Mouse (Mus musculus) cerebral cortex, adult 2 months (tissue): ENCODE results near the gene Fbxl7.

ENCODE experiments used
- WGBS: fragments of 180-500 bp; shearing (Covaris S2); methylation state at CpG from one replicate; pipeline ENCODE4 v1.1.7; 2018; 5-methylcytosine and 5-hydroxymethylcytosine counted together

Fbxl7 gene

GRCm38 (mm10) chr15:26688472-26689104, 206.8 kb downstream of the Fbxl7 start:
- WGBS: 78% methylated on average over 10 of the region's 10 CpGs

GRCm38 (mm10) chr15:26687729-26688128, 207.7 kb downstream of the Fbxl7 start:
- 63% methylated on average over 7 of the region's 7 CpGs for WGBS

DNA sequence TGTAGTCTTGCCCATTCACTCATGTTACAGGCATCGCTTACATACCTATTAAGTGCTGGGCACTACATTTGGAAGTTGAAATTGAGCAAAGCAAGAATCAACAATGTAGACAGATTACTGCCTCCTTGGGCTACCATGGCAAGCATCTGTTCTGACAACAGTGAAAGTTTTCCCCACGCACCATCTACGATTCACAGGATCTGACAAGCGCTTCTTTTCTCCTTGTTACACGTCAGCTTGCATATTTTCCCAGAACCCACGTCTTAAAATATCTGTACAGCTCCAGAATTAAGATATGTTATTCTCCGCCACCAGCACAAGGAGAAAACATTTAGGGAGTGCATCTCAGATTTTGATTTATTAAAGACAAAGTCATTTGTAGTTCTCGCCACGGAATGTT, 213.1 kb downstream of the Fbxl7 start:
- WGBS: 62% methylated on average over 9 of the region's 9 CpGs

DNA sequence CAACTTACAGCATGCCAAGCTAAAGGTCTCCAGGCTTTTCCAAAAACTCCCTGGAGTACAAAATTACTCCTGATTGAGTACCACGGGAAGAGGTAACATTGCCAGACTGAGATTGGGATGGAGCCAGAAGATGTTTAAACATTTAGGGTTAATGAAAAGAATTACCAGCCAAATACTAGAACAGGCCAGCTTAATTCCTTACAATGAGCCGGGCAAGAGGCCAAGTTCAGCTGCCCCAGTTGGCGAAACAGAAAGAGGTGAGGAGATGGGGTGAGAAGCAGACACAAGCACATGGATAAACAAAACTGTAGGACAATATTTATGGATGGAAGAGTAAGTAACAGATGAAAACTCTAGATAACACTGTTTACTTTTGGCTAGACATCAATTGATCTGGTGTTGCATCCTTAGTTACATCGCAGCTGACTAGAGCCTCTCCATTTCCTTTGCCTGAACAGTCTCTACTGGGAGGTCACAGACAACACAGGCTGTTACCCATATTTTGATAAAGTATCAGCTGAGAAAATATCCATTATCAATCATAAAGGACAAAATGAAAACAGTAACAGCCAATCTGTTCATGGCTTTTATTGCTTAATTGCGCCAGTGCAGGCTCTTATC, 222.0 kb downstream of the Fbxl7 start:
- 51% methylated on average over 5 of the region's 5 CpGs for WGBS

DNA sequence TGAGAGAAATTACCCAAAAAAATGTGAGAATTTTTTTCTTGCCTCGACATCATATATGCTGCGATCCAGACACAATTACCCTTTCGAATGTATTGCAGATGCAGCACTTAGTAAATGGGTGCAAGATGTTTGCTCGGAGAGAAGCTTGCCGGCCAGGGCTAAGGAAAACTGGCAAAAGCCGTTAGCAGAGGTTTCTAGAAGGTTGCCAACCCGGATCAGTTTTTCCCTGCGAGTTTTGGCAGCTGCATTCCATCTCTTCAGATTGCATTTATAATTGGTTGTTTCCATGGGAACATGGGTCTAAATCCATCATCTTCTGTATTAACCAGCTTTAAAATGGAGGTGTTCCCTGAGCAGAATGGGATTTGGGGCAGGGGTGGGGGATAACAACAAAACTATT, 240.4 kb downstream of the Fbxl7 start:
- WGBS: 28% methylated on average over 8 of the region's 8 CpGs

GRCm38 (mm10) chr15:26642563-26642962, 252.8 kb downstream of the Fbxl7 start:
- 71% methylated on average over 4 of the region's 4 CpGs for WGBS

DNA sequence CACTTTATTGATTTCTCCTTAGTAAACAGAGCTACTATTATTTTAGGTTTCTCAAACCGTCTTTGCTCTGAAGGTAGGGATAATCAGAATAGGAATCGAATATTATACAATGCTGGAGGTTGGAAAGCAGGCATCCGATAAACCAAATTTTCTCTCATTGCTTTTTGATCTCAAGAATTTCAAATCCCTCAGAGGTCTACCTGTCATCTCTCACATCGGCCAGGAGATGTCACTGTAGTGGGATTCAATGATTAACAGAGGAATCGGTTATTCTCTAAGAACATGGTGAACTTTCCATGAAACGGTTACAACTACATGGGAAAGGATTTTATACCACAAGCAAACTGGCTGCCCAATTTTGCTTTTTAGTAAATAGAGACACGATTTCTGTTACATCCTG, 255.7 kb downstream of the Fbxl7 start:
- WGBS: 48% methylated on average over 7 of the region's 7 CpGs

GRCm38 (mm10) chr15:26635591-26635990, 259.8 kb downstream of the Fbxl7 start:
- 83% methylated on average over 5 of the region's 5 CpGs for WGBS

- WGBS: 85% methylated on average over 2 of the region's 2 CpGs
Observed at GRCm38 (mm10) chr15:26628181-26628580, 267.2 kb downstream of the Fbxl7 start.

DNA sequence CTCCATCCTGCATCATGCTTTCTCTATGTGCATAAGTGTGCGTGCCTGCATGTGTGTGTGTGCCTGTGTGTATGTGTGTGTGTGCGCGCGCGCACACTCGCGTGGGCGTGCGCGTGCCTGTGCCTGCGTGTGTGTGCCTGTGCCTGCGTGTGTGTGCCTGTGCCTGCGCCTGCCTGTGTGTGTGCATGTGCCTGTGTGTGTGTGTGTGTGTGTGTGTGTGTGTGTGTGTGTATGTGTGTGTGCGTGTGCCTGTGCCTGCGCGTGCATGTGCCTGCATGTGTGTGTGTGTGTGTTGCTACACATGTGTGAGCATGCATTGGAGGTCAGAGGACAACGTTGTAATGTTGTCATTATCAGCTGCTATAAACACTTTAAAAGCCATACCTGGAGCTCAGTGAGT, 272.1 kb downstream of the Fbxl7 start:
- 98% methylated on average over 17 of the region's 17 CpGs for WGBS

GRCm38 (mm10) chr15:26620279-26620678, 275.1 kb downstream of the Fbxl7 start:
- WGBS: 24% methylated on average over 5 of the region's 5 CpGs

DNA sequence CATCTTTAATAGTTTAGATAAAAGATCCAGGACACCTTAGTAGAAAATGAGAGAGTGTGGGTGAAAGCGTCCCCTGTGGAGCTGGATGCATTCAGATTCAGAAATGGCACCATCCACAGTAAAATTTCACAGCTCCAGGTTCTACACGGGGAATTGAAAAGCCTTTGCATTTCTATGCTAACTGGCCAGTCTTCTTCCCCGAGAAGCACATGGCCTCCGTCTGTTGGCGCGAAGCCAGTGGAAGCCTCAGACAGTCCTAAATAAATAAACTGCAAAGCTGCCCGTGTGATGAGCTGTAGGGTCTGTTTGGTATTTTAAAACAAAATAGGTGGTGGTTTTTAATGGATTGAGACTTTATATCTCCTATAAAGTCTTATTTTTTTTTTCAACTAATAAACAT, 276.2 kb downstream of the Fbxl7 start:
- 35% methylated on average over 7 of the region's 7 CpGs for WGBS

GRCm38 (mm10) chr15:26596239-26596638, 299.1 kb downstream of the Fbxl7 start:
- WGBS: 51% methylated on average over 3 of the region's 3 CpGs

GRCm38 (mm10) chr15:26579947-26580709, 315.3 kb downstream of the Fbxl7 start:
- 53% methylated on average over 8 of the region's 8 CpGs for WGBS

DNA sequence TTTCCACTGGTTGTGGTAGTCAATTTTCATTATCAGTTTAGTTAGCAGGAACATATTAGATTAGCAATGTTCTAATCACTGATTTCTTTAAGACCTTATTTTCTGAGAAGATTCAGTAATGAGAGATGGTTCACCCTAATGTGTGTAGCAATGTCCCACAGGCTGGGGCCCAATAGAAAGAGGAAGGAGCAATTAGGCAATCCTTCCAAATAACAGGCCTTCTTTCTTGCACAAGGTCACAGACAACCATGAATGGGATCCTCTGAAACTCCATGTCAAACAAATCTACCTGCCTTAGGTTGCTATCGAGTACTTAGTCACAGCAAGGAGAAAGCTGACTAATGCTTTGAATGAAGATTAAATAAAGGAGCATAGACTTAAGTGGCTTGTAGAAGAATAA, 316.9 kb downstream of the Fbxl7 start:
- 94% methylated on average over 1 of the region's 1 CpGs for WGBS

DNA sequence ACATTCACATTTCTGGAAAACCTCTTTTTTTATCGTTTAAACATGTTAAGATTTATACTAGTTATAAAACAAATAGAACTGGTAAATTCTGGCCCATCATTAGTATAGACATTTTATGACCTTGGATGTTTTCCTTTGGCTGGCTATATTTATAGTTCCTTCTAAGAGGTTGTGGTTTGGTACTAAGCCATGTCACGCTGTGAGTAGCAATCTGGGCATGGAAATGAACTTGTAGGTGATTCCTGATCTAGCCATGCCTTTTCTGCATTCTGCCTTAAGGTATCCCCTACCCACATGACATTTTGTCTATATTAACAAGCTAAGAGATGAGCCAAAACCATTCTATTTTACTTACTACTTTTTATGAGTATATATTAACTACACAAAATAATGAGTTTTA, 329.3 kb downstream of the Fbxl7 start:
- 81% methylated on average over 2 of the region's 2 CpGs for WGBS

DNA sequence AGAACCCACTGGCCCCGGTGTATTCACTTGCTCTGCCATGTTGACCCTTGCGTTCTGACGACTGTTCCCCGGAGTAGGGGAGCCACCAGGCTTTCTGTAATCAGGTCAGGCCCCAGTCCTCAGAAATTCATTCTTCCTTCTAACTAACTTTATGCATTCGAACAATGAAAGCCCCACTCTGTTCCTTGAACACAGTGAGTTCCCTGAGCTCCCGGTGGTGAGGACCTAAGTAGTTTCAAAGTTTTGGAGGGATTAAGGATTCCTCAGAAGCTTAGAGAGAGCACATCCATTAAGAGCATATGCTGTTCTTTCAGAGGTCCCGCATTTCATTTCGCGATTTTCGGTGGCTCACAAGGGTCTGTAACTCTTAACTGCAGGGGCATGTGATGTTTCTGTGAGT, 341.8 kb downstream of the Fbxl7 start:
- 53% methylated on average over 10 of the region's 10 CpGs for WGBS

DNA sequence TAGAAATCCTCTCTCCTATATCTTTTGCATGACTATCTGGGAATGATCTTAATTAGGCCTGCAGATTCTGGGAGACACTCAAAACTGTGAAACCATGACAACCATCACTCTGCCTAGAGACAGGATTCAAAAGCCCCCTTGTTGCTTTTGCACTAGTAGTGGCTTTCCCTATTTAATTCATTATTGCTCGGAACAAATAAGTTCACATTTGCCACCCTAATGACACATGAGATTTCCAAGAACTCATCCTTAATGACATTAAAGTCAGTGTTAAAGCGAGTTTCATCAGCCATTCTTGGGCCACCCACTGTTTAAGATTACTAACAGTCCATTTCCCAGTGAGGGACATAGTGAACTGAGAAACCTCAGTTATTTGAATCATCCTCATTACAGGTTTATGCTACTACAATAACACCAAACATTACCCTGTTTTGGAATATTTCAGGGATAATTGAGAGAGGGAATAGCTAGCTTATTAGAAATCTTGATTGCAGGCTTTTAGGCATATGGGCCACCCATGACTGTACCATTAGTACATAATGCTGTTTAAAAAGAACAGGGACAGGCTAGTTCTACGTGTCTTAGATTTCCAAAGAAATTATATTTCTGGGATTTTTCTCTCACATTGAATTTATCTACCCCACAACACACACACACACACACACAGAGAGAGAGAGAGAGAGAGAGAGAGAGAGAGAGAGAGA, 361.2 kb downstream of the Fbxl7 start:
- 74% methylated on average over 3 of the region's 3 CpGs for WGBS

DNA sequence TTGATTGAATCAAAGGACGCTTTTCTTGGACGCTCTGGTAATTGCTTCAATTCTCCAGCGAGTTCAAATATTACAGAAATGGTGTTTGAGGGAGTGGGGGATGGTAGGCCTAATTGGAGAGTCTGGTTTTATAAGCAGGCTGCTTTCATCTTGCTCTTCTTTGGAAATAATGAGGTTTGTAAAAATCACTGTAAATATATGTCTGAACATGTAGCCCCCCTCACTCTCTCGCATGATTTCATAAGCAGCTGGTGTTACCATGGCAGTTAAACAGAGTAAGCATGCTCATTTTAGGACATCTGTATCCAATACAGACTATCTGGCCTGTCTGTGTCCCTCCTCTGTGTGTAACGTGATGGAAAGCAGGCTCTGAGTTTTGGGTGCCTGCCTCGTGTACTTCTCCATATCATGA, 376.2 kb downstream of the Fbxl7 start:
- 61% methylated on average over 6 of the region's 6 CpGs for WGBS

- 81% methylated on average over 4 of the region's 4 CpGs for WGBS
Observed at GRCm38 (mm10) chr15:26501024-26501423, 394.4 kb downstream of the Fbxl7 start.
